Mouse (Mus musculus) liver, embryonic 16.5 days (tissue): ENCODE measurements at regions not wholly inside any gene's neighbourhood (a gene's known extent, or its start where the extent isn't known, plus 50 kb on each side); places are given as distances from the start of the nearest gene placed in this dataset.
"Not testable (repeated sequence)": the region's sequence is repeated elsewhere in the genome, so short reads cannot be mapped to it uniquely, and the experiment has no call there.

Experiments used
- ATAC-seq: fragments of 200-750 bp; cut with Nextera tagmentation; 2 replicates; pipeline ENCODE4 v1.8.0; 2017; ENCODE audit warnings: low read depth, mild to moderate bottlenecking, moderate number of reproducible peaks, moderate library complexity
- H3K27ac ChIP-seq: fragments of 300-500 bp; sonication (generic); 2 replicates; pipeline ENCODE4 v1.5.1; 2014; ENCODE audit warnings: mild to moderate bottlenecking, low read length
- H3K27me3 ChIP-seq: fragments of 300-500 bp; sonication (generic); 2 replicates; pipeline ENCODE4 v1.6.1; 2014; ENCODE audit warnings: low read depth, low read length, mixed read lengths; ENCODE audit not compliant: control insufficient read depth, insufficient read depth
- H3K36me3 ChIP-seq: fragments of 300-500 bp; sonication (generic); 2 replicates; pipeline ENCODE4 v1.6.1; 2014; ENCODE audit warnings: mild to moderate bottlenecking; ENCODE audit not compliant: control insufficient read depth, insufficient read depth
- H3K4me1 ChIP-seq: fragments of 300-500 bp; sonication (generic); 2 replicates; pipeline ENCODE4 v1.6.1; 2014; ENCODE audit warnings: low read depth, low read length, mixed read lengths; ENCODE audit not compliant: control insufficient read depth
- H3K4me2 ChIP-seq: fragments of 300-500 bp; sonication (generic); 2 replicates; pipeline ENCODE4 v1.6.1; 2014; ENCODE audit warnings: low read depth, low read length, mixed read lengths
- H3K4me3 ChIP-seq: fragments of 300-500 bp; sonication (generic); 2 replicates; pipeline ENCODE4 v1.5.1; 2014; ENCODE audit warnings: low read depth, mild to moderate bottlenecking, low read length
- H3K9ac ChIP-seq: fragments of 300-500 bp; sonication (generic); 2 replicates; pipeline ENCODE4 v1.6.1; 2014; ENCODE audit warnings: low read depth, low read length
- H3K9me3 ChIP-seq: fragments of 300-500 bp; sonication (generic); replicated peaks from 2 replicates; pipeline ENCODE4 v1.6.1; 2016; ENCODE audit warnings: low read length; ENCODE audit not compliant: control insufficient read depth
- WGBS: fragments of 180-500 bp; shearing (Covaris S2); extraction: QIAGEN DNeasy Blood & Tissue Kit; methylation state at CpG from one replicate; pipeline ENCODE4 v1.1.7; 2014; ENCODE audit not compliant: insufficient replicate concordance; 5-methylcytosine and 5-hydroxymethylcytosine counted together

- no peak for ATAC-seq
- no peak overlapping the region for H3K27ac ChIP-seq
- H3K4me1 ChIP-seq: peaks cover 2% of the 10 kb centered on the region
- H3K9ac ChIP-seq: no peak overlapping the region
- H3K36me3 ChIP-seq: no peaks in the 10 kb centered on the region
- H3K4me3 ChIP-seq: no peak overlapping the region
- WGBS: 46% methylated on average over 5 of the region's 5 CpGs
- H3K27me3 ChIP-seq: no peaks in the 10 kb centered on the region
- no peak overlapping the region for H3K4me2 ChIP-seq
- H3K9me3 ChIP-seq: no peaks in the 10 kb centered on the region
These were observed 139.3 kb downstream of the Katnal1 start for GRCm38 (mm10) chr5:148789823-148790222.

- Histone ChIP-seq H3K4me1 (peaks cover 2% of the 10 kb centered on the region; the same call in 1 of the 2 replicates), H3K4me3 (no peak overlapping the region), H3K4me2 (no peak overlapping the region), H3K36me3 (no peaks in the 10 kb centered on the region), H3K27me3 (no peaks in the 10 kb centered on the region), H3K9me3 (no peaks in the 10 kb centered on the region), H3K9ac (no peak overlapping the region), H3K27ac (peak overlapping the region; percentile 28; the same call in 1 of the 2 replicates)
- ATAC-seq: peak; percentile 73
- WGBS: 52% methylated on average over 6 of the region's 6 CpGs
These were observed 140.0 kb downstream of the Katnal1 start for GRCm38 (mm10) chr5:148789147-148789566.

GRCm38 (mm10) chr5:148788690-148789089 lies 140.4 kb downstream of the Katnal1 start:
- Histone ChIP-seq H3K9me3 (no peaks in the 10 kb centered on the region), H3K9ac (no peak overlapping the region), H3K36me3 (no peaks in the 10 kb centered on the region), H3K27me3 (no peaks in the 10 kb centered on the region), H3K4me2 (no peak overlapping the region), H3K4me3 (no peak overlapping the region), H3K4me1 (peaks cover 2% of the 10 kb centered on the region; the same call in 1 of the 2 replicates), H3K27ac (no peak overlapping the region)
- no peak for ATAC-seq
- WGBS: 73% methylated on average over 8 of the region's 8 CpGs

- no peak overlapping the region for H3K27ac ChIP-seq
- 27% methylated on average over 8 of the region's 8 CpGs for WGBS
These were observed 141.8 kb downstream of the Katnal1 start for GRCm38 (mm10) chr5:148787270-148787669.

GRCm38 (mm10) chr5:148781076-148781475 lies 148.0 kb downstream of the Katnal1 start:
- not testable (repeated sequence) for H3K27ac ChIP-seq, H3K4me1 ChIP-seq, H3K27me3 ChIP-seq, H3K36me3 ChIP-seq, ATAC-seq, H3K4me3 ChIP-seq, H3K9me3 ChIP-seq, H3K4me2 ChIP-seq, H3K9ac ChIP-seq
- WGBS: 48% methylated on average over 6 of the region's 6 CpGs

More at GRCm38 (mm10) chr5:148787270-148787669, 141.8 kb downstream of the Katnal1 start:
- peak; percentile 71 for ATAC-seq
- Histone ChIP-seq H3K4me1 (peaks cover 2% of the 10 kb centered on the region; the same call in 1 of the 2 replicates), H3K4me2 (no peak overlapping the region; the same call in 1 of the 2 replicates), H3K9me3 (no peaks in the 10 kb centered on the region), H3K36me3 (no peaks in the 10 kb centered on the region), H3K4me3 (no peak overlapping the region), H3K9ac (no peak overlapping the region), H3K27me3 (no peaks in the 10 kb centered on the region)

GRCm38 (mm10) chr5:148776796-148777659 lies 152.1 kb downstream of the Katnal1 start:
- H3K27me3 ChIP-seq: no peaks in the 10 kb centered on the region
- no peak overlapping the region for H3K4me2 ChIP-seq
- H3K4me3 ChIP-seq: no peak overlapping the region
- H3K9me3 ChIP-seq: no peaks in the 10 kb centered on the region
- 72% methylated on average over 20 of the region's 20 CpGs for WGBS
- H3K36me3 ChIP-seq: no peaks in the 10 kb centered on the region
- H3K4me1 ChIP-seq: peaks cover 18% of the 10 kb centered on the region
- H3K9ac ChIP-seq: no peak overlapping the region
- no peak for ATAC-seq
- H3K27ac ChIP-seq: no peak overlapping the region

GRCm38 (mm10) chr5:148775232-148775631 lies 153.9 kb downstream of the Katnal1 start:
- no peak overlapping the region for H3K4me3 ChIP-seq
- H3K9ac ChIP-seq: no peak overlapping the region
- no peaks in the 10 kb centered on the region for H3K27me3 ChIP-seq
- no peak overlapping the region for H3K4me2 ChIP-seq
- peak overlapping the region; percentile 39; the same call in 1 of the 2 replicates for H3K27ac ChIP-seq
- no peaks in the 10 kb centered on the region for H3K9me3 ChIP-seq
- peaks cover 24% of the 10 kb centered on the region for H3K4me1 ChIP-seq
- H3K36me3 ChIP-seq: no peaks in the 10 kb centered on the region
- WGBS: 48% methylated on average over 3 of the region's 3 CpGs
- ATAC-seq: no peak; the same call in 1 of the 2 replicates

GRCm38 (mm10) chr5:148774446-148774845 lies 154.7 kb downstream of the Katnal1 start:
- Histone ChIP-seq H3K4me2 (peak overlapping the region; percentile 22), H3K27ac (peak overlapping the region; percentile 54; the same call in 1 of the 2 replicates), H3K4me1 (peaks cover 24% of the 10 kb centered on the region), H3K9me3 (no peaks in the 10 kb centered on the region), H3K36me3 (no peaks in the 10 kb centered on the region), H3K9ac (no peak overlapping the region), H3K4me3 (no peak overlapping the region), H3K27me3 (no peaks in the 10 kb centered on the region)
- peak; percentile 95 for ATAC-seq
- 15% methylated on average over 3 of the region's 3 CpGs for WGBS

GRCm38 (mm10) chr5:148769452-148769851 lies 159.7 kb downstream of the Katnal1 start:
- no peak overlapping the region for H3K27ac ChIP-seq
- no peaks in the 10 kb centered on the region for H3K36me3 ChIP-seq
- peaks cover 13% of the 10 kb centered on the region for H3K4me1 ChIP-seq
- no peak overlapping the region for H3K4me3 ChIP-seq
- no peaks in the 10 kb centered on the region for H3K9me3 ChIP-seq
- ATAC-seq: no peak
- WGBS: 30% methylated on average over 4 of the region's 4 CpGs
- H3K9ac ChIP-seq: no peak overlapping the region
- H3K27me3 ChIP-seq: no peaks in the 10 kb centered on the region
- H3K4me2 ChIP-seq: no peak overlapping the region
